Mouse (Mus musculus): ENCODE measurements around the gene Ap2s1.

GRCm38 (mm10) chr7:16784498-16784976 is 46.3 kb downstream of the Ap2s1 start:
- peak; percentile 13; the same call in 1 of the 2 replicates for TF ChIP-seq POLR2A (IDR thresholded peaks at IDR 0.05; ENCODE audit: borderline replicate concordance, control insufficient read depth, low read depth, low read length)
- TF ChIP-seq CTCF (IDR thresholded peaks at IDR 0.05; ENCODE audit: control insufficient read depth, insufficient read depth, low read length) = no peak

All from bone marrow, adult 2 months (tissue).